Mouse (Mus musculus): ENCODE measurements around the gene Lhpp.

DNA sequence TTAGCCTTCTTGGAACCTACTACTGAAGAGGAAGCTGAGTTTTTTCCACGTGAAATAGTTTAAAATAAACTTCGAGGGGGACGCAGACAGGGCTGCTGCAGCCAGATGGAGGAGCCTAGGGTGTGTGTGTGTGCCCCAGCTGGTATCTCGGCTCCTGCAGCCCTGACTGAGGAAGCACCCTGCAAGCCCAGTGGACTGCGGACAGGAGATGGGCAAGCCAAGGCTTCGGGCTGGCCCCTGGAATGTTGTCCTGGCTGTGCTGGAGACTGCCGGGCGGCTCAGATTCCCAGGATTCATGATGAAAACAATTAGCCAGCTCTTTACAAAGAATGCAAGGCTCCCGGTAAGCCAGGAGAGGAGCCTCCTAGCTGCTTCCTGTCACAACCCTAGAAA lies 47.6 kb downstream of the Lhpp start:
- TF ChIP-seq CTCF (IDR thresholded peaks at IDR 0.05; ENCODE audit: low read depth), result no peak
- TF ChIP-seq EP300 (IDR thresholded peaks at IDR 0.05; ENCODE audit: low read depth), result no peak
